Mouse (Mus musculus): Measurements from ENCODE around the gene Hecw2.

GRCm38 (mm10) chr1:53890380-53890779, 304.6 kb downstream of the Hecw2 start:
- TF ChIP-seq POLR2A (IDR thresholded peaks at IDR 0.05; ENCODE audit: borderline replicate concordance, insufficient read depth, low read length): no peak
- TF ChIP-seq CTCF (IDR thresholded peaks at IDR 0.05; ENCODE audit: borderline replicate concordance, insufficient read depth, low read depth, low read length): peak; percentile 15; the same call in 1 of the 2 replicates
